Mouse (Mus musculus) kidney, adult 2 months (tissue): ENCODE results near the gene Gipc3.

Experiments used
- CTCF ChIP-seq: fragments of 200-500 bp; conservative IDR thresholded peaks from 2 replicates; pipeline ENCODE4 v1.5.1; 2011; ENCODE audit warnings: low read depth, mild to moderate bottlenecking, control low read depth, low read length, moderate library complexity, mixed read lengths; ENCODE audit not compliant: insufficient read depth, insufficient read length
- POLR2A ChIP-seq: fragments of 200-500 bp; IDR thresholded peaks from one replicate; pipeline ENCODE4 v1.6.1; 2011; ENCODE audit warnings: low read depth, low read length, control low read depth

DNA sequence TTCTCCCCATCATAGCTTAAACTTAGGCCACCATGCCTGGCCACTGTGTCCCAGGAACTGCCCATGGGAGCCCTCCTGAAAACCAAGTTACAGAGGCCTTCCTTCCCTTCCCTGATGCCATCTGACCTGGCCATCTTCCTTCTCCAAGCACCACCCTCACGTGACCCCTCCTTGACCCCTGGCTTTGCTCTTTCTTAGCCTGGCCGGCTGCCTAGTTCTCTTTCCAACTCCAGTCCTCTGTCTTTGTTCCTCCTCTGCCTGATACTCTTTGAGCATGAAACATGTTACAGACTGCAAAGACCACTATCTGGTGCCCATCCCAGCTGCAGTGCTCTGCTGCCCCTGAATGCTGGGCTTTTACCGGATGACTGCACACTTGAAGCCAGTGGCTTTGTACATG is 46.3 kb upstream of the Gipc3 start:
- TF ChIP-seq CTCF (no peak), POLR2A (no peak)
